In genomic region chr15:23817514-23817913, GRCm38 (mm10) we compare ENCODE assay signal across 36 mouse cellular contexts.
"Had no signal": no experiment of that assay in that cellular context is flagged by ENCODE, and none has a peak within 500 bp of the region (broad histone marks: within the 10 kb centered on the region; RNA-seq: fewer than 3 reads in every experiment).

No protein-coding gene starts in this region.

- H3K27me3 ChIP-seq: heart, embryonic 12.5 days; heart, embryonic 13.5 days; heart, embryonic 15.5 days; hindbrain, embryonic 12.5 days; hindbrain, embryonic 13.5 days; hindbrain, embryonic 15.5 days; intestine, embryonic 15.5 days; kidney, embryonic 15.5 days had no signal

- H3K9me3 ChIP-seq: heart, embryonic 10.5 days; heart, embryonic 13.5 days; heart, embryonic 15.5 days; hindbrain, embryonic 10.5 days; hindbrain, embryonic 12.5 days; hindbrain, embryonic 13.5 days; hindbrain, embryonic 15.5 days; intestine, embryonic 15.5 days; kidney, embryonic 15.5 days had no signal

- H3K36me3 ChIP-seq: heart, embryonic 10.5 days; heart, embryonic 12.5 days; heart, embryonic 13.5 days; heart, embryonic 15.5 days; hindbrain, embryonic 10.5 days; hindbrain, embryonic 12.5 days; hindbrain, embryonic 13.5 days; hindbrain, embryonic 15.5 days; intestine, embryonic 15.5 days; kidney, embryonic 15.5 days had no signal

- H3K4me3 ChIP-seq: heart, embryonic 10.5 days; heart, embryonic 12.5 days; heart, embryonic 13.5 days; heart, embryonic 15.5 days; hindbrain, embryonic 10.5 days; hindbrain, embryonic 12.5 days; hindbrain, embryonic 13.5 days; hindbrain, embryonic 15.5 days; intestine, embryonic 15.5 days; kidney, embryonic 15.5 days; layer of hippocampus, adult 2 months; left cerebral cortex, adult 2 months had no signal

- DNase-seq: heart, postnatal 10 days; heart, postnatal 14 days; heart, postnatal 36 days; heart, postnatal 4 days; kidney, adult 11 months; kidney, adult 18-20 months; kidney, adult 2 months; kidney, adult 8-10 months; kidney, adult 9 months; kidney, postnatal 10 days; kidney, postnatal 14 days; kidney, postnatal 25 days; kidney, postnatal 36 days; kidney, postnatal 4 days; layer of hippocampus, adult 9-11 months; layer of hippocampus, postnatal 36 days had no signal

- H3K4me1 ChIP-seq: heart, embryonic 10.5 days; heart, embryonic 12.5 days; heart, embryonic 13.5 days; heart, embryonic 15.5 days; hindbrain, embryonic 10.5 days; hindbrain, embryonic 12.5 days; hindbrain, embryonic 13.5 days; hindbrain, embryonic 15.5 days; intestine, embryonic 15.5 days; kidney, embryonic 15.5 days had no signal

- ATAC-seq: hindbrain, embryonic 16.5 days; hindbrain, postnatal 0 days; inflammation-experienced regulatory T-cells, adult 6 months; intestine, embryonic 15.5 days; intestine, embryonic 16.5 days; intestine, postnatal 0 days had no signal

- H3K9ac ChIP-seq: heart, embryonic 12.5 days; heart, embryonic 13.5 days; heart, embryonic 15.5 days; hindbrain, embryonic 12.5 days; hindbrain, embryonic 13.5 days; hindbrain, embryonic 14.5 days; hindbrain, embryonic 15.5 days; intestine, embryonic 15.5 days; kidney, embryonic 15.5 days had no signal

- H3K4me2 ChIP-seq: heart, embryonic 11.5 days; heart, embryonic 12.5 days; heart, embryonic 13.5 days; heart, embryonic 15.5 days; hindbrain, embryonic 12.5 days; hindbrain, embryonic 13.5 days; hindbrain, embryonic 14.5 days; hindbrain, embryonic 15.5 days; intestine, embryonic 15.5 days; kidney, embryonic 15.5 days had no signal

- H3K27ac ChIP-seq: heart, embryonic 10.5 days; heart, embryonic 13.5 days; heart, embryonic 15.5 days; hindbrain, embryonic 10.5 days; hindbrain, embryonic 12.5 days; hindbrain, embryonic 13.5 days; hindbrain, embryonic 14.5 days; hindbrain, embryonic 15.5 days; hindbrain, postnatal 0 days; intestine, embryonic 15.5 days; kidney, embryonic 15.5 days; kidney, postnatal 0 days; layer of hippocampus, adult 2 months; left cerebral cortex, adult 2 months had no signal
